Mouse (Mus musculus): ENCODE results near the gene Ccnl1.
A peak's percentile ranks its signal among the peaks of the same experiment; 100 is the strongest.

Gene Ccnl1

GRCm38 (mm10) chr3:65959416-65960001, 1.5 kb upstream of the Ccnl1 start:
- no peak for DNase-seq (ENCODE audit: extremely low read depth, insufficient read length, low spot score)

DNA sequence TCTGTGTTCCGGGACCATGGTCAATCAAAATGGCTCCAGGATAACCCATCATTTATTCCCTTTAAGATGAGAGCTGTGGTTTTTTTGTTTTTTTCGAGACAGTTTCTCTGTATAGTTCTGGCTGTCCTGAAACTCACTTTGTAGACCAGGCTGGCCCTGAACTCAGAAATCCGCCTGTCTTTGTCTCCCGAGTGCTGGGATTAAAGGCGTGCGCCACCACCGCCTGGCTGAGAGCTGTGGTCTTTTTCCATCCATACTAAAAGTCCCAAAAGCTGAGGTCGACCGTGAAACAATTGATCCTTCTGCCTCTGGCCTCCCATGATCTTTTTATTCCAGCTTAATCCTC, 764 bp upstream of the Ccnl1 start:
- no peak for DNase-seq (ENCODE audit: extremely low read depth, insufficient read length, low spot score)

DNA sequence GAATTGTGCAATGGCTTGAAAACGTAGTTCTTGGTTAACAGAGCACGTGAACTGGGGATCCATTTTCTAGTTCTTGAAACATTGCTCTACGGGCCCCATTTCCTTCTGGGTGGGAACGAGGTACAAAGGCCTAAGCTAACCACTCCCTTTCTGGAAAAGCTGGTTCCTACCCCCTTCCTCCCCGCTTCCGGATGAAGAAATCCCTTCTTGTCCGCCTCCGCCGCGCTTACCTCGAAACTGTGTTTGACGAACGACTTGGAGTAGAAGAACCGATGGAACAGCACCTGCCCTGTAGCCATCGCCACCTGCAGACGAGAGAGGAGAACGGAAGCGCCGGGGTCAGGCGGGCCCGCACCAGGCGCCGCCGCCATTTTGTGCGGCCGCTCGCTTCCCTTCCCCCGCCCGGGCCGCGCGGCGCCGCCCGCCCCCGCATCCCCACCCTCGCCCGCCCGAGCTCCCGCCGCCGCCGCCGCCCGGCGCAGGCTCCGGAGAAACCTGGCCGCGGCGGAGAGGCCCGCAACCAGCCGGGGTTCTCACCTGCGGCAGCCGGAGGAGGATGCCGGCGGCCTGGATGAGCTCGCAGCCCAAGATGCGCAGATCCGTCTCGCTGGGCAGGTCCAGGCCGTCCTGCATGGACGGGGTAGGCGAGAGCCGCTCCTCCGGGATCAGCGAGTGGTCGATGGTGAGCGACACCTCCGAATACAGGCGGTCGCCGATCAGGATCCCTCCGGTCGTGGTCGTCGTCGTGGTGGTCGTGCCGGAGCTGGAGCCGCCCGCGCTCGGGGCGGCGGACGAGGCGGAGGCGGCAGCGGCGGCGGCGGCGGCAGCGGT, 563 bp downstream of the Ccnl1 start:
- peak; percentile 68 for DNase-seq (ENCODE audit: extremely low read depth, insufficient read length, low spot score)

GRCm38 (mm10) chr3:65954499-65955391, 3.3 kb downstream of the Ccnl1 start:
- no peak for DNase-seq (ENCODE audit: extremely low read depth, insufficient read length, low spot score)

DNA sequence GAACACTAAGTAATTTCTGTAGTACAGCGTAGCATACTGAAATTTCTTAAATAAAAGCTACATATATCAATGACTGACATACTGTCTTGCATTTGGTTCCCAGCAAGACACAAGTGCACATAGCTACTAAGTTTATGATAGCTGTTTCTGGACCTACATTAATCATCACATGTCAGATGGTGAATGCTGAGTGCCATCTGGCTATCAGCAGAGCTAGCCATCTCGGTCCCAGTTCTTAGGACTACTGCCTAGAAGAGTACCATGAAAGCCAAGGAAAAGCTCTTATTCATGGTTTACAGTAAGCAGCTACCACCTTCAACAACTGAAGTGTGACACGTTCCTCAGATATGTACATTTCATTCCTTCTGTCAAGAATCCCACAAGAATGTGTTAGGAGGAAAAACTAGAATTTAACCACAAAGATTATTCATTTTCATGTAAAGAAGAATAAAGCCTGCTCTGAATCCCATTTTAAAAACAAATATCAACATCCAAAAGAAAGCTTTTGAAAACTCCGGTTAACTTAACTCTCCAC, 7.2 kb downstream of the Ccnl1 start:
- no peak for DNase-seq (ENCODE audit: extremely low read depth, insufficient read length, low spot score)

- DNase-seq (ENCODE audit: extremely low read depth, insufficient read length, low spot score): no peak
These were observed 7.7 kb downstream of the Ccnl1 start for GRCm38 (mm10) chr3:65950304-65950703.

DNA sequence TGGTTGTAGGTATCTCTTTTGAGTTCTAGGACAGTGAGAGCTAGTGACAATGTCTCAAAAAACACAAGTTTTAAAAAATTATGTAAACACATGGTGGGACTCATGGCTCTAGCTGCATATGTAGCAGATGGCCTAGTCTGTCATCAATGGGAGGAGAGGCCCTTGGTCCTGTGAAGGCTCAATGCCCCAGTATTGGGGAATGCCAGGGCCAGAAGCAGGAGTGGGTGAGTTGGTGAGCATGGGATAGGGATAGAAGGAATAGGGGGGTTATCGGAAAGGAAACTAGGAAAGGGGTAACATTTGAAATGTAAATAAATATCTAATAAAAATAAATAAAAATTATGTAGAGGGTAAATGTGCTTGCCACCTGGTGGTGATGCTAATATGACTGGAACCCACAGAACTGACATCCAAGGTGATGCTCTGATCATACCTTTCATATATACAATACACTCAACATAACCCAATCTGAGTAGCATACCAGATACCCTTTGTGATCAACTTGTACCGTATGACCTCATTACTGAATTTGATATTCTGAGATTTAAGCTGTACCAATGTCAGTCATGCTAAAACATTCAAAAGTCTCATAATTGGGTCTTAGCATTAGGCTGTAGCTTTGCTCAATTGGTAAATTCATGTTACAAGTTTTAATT, 12.6 kb downstream of the Ccnl1 start:
- DNase-seq (ENCODE audit: extremely low read depth, insufficient read length, low spot score): no peak

GRCm38 (mm10) chr3:65944713-65945112, 13.3 kb downstream of the Ccnl1 start:
- DNase-seq (ENCODE audit: extremely low read depth, insufficient read length, low spot score): no peak

- no peak for DNase-seq (ENCODE audit: extremely low read depth, insufficient read length, low spot score)
These were observed 14.6 kb downstream of the Ccnl1 start for GRCm38 (mm10) chr3:65943453-65943852.

GRCm38 (mm10) chr3:65941052-65941451, 17.0 kb downstream of the Ccnl1 start:
- DNase-seq (ENCODE audit: extremely low read depth, insufficient read length, low spot score): no peak

GRCm38 (mm10) chr3:65938211-65938610, 19.8 kb downstream of the Ccnl1 start:
- DNase-seq (ENCODE audit: extremely low read depth, insufficient read length, low spot score): no peak

DNA sequence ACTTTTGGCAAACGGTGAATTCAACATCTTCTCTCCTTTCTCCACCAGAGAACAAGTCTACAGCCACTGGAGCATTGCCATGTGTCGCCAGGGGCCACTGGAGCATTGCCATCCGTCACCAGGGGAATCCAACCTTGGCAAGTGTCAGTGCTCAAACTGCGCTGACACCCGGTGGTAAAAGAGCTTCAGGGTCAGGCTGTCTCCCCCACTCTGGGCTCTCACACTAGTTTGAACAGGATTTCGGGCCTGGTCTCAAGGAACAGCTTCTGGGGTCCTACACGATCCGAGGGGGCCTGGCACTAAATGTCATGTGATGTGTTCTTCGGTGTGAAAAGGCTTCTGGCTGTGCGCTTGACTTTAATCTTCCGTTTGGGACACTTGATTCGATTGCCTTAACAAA, 21.7 kb downstream of the Ccnl1 start:
- no peak for DNase-seq (ENCODE audit: extremely low read depth, insufficient read length, low spot score)

GRCm38 (mm10) chr3:65935153-65935552, 22.9 kb downstream of the Ccnl1 start:
- DNase-seq (ENCODE audit: extremely low read depth, insufficient read length, low spot score): no peak

- no peak for DNase-seq (ENCODE audit: extremely low read depth, insufficient read length, low spot score)
These were observed 24.3 kb downstream of the Ccnl1 start for GRCm38 (mm10) chr3:65933726-65934125.

- no peak for DNase-seq (ENCODE audit: extremely low read depth, insufficient read length, low spot score)
These were observed 26.5 kb downstream of the Ccnl1 start for GRCm38 (mm10) chr3:65931542-65931941.

GRCm38 (mm10) chr3:65930636-65931035, 27.4 kb downstream of the Ccnl1 start:
- peak; percentile 43 for DNase-seq (ENCODE audit: extremely low read depth, insufficient read length, low spot score)

DNA sequence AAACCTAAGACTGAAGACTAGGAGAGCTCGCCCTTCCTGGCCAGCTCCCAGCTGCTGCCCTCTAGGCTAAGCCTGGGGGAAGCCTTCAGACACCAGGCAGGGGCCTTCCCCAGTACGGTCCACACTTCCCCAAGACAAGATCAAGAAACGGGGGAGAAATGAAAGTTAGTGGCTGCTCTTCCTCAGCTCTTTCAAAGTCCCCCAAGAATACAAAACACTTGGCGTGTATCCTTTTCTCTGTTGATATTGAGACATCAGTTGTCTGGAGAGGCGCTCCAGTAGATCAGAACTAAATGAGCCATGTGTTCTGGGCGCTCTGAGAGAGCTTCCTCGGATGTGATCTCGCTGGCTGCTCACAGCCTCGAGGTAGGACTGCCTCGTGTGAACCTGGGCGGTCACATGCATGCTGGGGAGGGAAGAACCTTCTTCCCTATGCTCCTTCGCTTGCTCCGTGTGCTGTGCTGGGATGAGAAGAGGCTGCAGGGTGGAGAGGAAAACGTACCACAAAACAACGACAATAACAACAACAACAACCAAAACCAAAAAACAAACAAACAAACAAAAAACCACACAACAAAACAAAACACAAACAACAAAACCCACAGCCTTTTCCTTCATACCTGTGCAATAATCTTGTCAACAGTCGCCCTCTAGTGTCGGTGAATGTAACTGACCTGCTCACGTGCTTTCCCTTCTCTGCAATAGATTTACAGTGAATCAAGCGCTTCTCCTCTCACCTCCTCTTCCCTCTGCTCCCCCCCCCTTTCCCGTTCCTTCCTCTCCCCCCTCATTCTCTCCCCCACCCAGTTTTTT, 28.0 kb downstream of the Ccnl1 start:
- peak; percentile 66 for DNase-seq (ENCODE audit: extremely low read depth, insufficient read length, low spot score)

GRCm38 (mm10) chr3:65929304-65929783, 28.7 kb downstream of the Ccnl1 start:
- DNase-seq (ENCODE audit: extremely low read depth, insufficient read length, low spot score): peak; percentile 88

DNA sequence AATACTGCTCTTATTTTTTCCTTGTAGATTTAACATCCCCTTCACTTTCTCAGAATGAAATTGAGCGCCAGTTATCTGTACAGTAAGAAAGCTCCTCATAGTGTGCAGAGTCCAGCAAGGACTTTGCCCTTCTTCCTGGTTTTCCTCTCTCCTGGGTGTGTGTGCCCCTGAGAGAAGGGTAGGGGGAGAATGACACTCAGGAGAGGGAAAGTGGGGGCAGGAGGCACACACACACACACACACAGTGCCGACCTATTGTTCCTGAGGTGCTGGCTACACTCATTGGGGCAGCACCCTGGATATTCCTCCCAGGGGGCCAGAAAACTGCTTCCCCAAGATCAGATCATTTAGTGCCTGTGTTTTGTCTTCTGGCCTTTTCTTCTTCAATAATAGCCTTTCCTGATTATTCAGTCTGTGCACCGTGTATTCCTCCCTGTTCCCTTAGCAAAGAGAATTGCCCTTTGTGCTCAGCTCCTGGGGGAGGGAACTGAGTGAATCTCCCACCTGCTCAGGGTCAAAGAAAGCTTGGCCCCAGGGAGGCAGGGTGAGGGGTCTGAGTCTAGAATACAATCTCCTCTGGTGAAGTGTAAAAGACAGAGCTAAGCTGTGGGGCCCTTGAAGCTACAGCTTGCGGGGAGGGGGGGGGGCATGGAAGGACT, 29.3 kb downstream of the Ccnl1 start:
- peak; percentile 28 for DNase-seq (ENCODE audit: extremely low read depth, insufficient read length, low spot score)
